Mouse (Mus musculus): ENCODE results near the gene Ltb4r1.

Ltb4r1 gene

DNA sequence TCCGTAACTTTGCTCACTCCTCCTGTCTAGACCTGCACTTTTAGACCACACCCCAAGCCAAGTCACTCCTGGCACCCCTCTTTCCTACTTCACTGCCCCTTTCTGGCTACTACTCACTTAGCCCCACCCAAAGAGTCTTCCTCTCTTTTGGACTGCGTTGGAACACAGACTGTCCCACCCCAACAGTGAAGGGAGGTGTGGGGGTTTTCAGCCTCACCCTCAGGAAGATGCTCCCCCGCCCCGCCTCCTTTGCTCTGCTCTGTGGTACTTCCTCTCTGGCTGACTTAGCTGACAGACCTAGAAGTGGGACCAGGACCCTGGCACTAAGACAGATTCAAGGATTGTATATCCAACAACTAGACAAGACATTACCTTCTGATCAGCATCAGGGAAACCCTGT is at the start of gene Ltb4r1:
Ltb4r1 (plus strand) TSS at position 267 of the 400 bp plus-strand sequence.
- in situ Hi-C loops (cut with MseI, MboI), result no loop called here

DNA sequence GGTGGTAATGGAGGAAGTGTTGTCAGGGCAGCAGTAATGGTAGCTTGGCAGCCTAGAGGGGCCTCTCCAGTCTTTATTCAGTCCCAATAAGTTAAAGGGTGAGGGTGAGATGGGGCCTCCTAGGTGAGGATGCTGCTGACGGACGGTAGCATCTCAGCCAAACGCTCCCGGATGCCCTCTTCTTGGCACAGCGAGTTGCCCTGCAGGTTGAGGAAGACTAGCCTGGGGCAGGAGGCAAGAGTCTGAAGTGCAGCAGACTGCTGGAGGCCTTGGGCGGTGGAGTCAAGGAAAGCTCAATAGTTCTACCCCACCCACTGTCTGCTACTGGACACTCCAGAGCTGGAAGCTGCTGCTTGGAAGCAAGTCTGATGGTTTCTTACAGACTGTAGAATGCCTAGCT is 49.5 kb upstream of the Ltb4r1 start:
- in situ Hi-C loops (cut with MseI, MboI), result no loop called here

DNA sequence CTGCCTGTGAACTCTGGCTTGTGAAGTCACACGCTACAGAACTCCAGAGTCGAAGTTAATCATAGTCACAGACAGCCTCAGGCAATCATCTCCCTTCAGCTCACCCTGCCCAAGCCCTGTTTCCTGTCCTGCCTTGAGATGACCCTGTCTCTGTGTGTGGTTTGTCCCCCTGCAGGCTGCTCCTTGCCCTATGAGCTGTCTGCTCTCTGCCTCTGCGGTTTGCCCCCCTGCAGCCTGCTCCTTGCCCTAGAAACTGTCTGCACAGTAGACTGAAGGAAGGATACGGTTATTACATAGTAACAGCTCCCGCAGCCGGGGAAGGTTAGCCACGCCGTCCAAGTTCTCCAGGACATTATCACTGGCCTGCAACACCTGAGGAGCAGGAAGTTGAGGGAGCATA is 48.9 kb upstream of the Ltb4r1 start:
- in situ Hi-C loops (cut with MseI, MboI), result no loop called here

DNA sequence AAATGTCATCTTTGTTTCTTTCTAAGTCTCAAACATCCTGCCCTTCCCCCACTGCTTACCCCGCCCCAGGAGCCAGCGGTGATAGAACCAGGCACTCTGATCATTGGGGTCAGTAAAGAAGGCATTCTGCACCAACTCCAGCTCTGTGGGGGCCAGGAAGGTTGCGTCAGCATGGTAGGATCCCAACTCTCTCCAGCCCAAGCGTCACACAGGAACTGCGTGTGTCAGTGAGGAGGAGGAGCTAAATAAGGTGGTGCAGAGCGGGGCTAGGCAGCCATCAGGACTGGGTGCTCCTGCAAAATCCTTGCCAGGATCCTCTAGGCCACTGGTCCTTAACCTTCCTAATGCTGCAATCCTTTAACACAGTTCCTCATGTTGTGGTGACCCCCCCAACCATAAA is 46.0 kb upstream of the Ltb4r1 start:
- in situ Hi-C loops (cut with MseI, MboI), result no loop called here

DNA sequence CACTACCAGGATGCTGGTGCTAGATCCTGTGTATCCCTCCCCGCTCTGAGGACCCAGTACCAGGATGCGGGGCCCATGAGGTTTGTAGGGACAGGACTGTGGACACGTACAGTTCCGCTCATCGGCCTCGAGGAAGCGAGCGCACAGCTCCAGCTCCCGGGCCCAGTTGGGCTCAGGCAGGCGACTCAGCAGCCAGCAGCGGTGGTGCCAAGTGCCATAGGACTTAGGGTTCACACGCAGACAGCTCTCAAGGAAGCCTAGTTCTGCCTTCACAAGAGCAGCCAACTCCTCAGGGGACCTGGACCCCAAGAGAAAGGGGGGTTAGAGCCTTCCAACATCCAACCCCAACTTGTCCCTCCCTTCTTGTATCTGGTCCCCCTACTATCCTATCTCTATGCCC is 45.1 kb upstream of the Ltb4r1 start:
- in situ Hi-C loops (cut with MseI, MboI), result no loop called here

DNA sequence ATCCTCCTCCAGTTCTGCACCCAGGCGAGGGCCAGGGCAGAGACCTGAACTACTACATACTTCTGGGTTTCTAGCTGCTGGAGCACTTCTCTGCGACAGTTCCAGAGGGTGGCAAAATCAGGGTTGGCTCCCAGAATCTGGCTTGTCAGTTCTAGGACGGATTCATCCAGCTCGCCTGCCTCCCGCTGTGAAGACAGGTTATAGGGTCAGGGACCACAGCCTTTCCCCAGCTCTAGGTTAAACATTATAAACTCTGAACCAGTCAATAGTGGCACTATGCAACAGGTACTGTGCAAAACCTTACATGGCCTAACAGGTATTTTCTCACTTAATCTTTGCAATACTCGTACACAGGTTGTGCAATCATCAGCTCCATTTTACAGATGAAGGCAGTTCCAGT is 44.7 kb upstream of the Ltb4r1 start:
- in situ Hi-C loops (cut with MseI, MboI), result no loop called here

DNA sequence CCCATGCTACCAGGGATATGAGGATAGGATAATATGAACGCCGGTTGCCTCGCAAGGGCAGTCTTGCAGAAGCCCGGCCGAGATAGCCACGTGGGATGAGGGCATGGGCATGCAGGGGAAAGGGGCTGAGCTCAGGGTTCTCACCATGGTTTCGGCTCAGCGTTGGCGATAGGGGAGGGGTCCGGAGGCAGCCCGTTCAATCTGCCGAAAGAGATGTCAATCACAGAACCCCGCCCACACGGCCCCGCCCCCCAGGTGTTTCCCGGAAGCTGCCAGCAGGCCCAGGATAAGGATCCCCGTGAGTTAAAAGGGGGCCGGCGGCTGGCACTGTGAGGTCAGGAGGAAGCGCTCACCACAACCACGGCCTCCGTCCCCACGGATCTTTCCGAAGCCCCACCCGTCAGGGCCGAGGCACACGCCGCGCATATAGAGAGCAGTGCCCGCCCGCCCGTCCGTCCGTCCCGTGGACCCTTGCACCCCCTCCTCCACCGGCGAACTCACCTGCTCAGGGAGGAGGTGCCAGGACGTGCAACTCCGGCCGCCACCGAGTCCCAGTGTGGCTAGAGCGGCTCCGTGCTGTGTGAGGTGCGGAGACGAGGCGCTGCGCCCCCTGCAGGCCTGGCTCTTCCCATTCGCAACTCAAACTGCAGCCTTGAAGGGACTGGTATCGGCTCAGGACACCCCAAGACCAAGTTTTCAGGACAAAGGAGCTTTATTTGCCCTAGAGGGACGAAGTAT is 43.9 kb upstream of the Ltb4r1 start, which contains the start of gene Rabggta:
Rabggta (minus strand) TSS at position 564 of the 738 bp plus-strand sequence.
- in situ Hi-C loops (cut with MseI, MboI), result no loop called here

DNA sequence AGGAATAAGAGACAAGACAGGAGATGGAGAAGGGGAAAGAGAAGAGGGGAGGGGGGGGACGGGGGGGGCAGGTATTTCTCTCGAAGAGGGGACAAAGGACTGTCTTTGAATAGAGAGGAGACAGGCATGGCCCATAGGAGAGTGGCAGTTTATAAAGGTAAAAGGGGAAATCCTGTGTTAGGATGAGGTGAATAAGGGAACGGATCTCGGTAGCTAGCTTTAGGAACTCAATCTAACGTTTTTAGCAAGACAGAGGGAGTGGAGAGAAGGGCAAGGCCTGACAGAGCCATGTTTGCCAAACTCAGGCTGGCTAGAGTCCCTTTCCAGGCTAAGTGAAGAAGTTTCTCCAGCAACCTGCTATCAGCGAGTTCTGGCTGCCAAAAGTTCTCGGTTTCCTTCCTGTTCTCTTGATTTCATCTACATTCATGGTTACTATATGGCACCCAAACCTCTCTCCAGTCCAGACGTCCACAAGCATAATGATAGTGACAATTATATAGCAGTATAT is 43.3 kb upstream of the Ltb4r1 start:
- in situ Hi-C loops (cut with MseI, MboI), result no loop called here

DNA sequence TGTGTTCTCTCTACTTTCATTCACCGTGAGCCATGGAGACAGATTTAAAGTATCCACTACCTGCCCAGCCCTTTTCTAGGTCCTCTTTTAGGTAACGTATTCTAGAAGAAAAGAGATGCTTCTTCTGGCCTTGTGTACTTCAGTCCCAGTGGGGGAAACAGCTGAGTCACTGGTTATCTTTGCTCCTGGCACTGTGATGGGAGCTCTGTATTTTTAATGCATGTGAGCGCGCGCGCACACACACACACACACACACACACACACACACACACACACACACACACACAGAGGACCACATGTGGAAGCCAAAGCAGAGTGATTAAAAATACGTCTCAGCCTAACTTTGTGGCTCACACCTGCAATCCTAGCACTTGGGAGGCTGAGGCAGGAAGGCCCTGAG is 42.3 kb upstream of the Ltb4r1 start:
- in situ Hi-C loops (cut with MseI, MboI), result no loop called here

DNA sequence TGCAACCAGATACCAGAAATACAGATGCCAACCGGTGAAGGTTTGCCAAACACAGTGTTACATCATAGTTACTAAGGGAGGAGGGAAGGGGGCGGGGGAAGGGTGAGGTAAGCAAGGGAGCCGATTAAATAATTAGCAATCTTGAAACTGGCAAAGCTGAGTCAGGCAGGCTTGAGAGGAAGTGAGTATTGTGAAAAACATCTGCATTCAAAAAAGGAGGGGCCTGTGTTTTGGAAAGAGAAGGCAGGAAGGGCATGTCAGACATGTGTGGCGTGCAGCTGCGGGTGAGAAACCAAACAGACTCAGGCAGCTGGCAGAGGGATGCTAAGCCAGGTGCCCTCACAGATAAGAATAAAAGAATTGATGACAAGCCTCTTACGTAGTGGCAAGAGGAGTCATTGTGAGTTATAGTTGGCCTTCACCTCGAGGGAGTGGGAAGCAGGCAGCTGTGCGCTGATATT is 41.3 kb upstream of the Ltb4r1 start:
- in situ Hi-C loops (cut with MseI, MboI), result no loop called here

DNA sequence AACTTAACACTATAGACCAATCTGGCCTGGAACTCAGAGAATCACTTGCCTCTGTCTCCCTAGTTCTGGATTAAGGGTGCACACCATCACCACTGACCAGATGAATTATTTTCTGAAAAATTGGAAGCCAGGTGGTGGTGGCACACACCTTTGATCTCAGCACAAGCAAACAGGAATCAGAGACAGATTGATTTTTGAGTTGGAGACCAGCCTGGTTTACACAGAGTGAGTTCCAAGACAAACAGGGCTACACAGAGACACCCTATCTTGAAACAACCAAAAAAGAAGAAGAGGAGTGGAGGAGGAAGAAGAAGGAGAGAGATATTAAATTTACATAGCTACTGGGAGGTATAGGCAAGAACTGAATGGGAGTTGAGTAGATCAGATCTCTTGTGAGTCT is 39.5 kb upstream of the Ltb4r1 start:
- in situ Hi-C loops (cut with MseI, MboI), result no loop called here

DNA sequence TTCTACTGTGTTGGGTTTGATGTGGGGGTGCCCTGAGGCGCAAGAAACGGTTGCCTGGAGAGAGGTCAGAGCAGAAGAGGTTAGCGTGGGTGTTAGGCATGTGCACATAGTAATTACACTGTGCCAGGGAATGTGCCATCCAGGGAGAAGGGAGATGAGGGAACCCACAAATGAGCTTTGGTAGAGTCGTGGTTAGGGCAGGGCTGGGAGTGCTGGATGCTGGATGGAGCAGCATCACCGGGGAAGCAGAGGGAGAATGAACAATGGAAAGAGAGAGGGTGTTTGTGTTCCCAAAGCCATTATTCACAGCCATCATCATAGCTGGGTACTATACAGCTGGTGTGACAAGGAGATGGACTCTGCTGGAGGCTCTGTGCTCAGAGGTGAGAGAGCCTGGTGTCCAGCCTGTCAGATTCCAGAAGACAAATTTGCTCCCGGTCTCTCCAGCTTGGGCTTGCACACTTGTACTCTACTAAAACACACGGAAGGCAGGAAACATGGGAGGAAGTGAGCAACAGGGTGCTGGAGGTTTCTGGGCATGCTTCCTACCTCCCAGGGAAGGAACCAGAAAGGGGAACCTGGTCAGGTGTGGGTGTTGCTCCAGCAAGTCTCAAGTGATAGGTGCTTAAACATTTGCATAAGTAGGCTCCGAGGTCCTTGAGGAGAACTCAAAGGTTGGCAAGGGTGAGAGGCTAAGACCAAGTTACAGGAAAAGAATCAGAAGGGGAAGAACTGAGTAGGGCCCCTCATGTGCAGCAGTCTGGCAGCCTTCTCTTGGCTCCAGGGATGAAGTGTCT is 37.7 kb upstream of the Ltb4r1 start:
- in situ Hi-C loops (cut with MseI, MboI), result no loop called here

DNA sequence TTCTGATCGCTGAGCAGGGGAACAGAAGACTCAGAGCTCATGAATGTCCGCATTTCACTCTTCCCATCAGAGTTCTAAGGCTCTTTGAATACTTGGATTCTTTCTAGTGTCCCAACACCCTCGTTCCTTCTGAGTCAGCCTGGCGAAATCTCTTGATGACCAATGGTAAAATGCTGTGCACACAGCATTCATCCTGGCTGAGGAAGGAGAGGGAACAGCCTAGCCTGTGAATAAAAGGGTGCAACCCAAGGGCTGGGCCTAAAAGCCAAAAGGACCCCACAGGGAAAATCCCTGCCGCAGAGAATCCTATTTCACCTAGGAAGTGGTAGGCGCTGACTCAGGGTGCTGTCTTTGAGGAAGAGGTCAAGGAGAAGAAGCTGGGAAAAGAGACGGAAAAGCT is 35.6 kb upstream of the Ltb4r1 start:
- in situ Hi-C loops (cut with MseI, MboI), result no loop called here

DNA sequence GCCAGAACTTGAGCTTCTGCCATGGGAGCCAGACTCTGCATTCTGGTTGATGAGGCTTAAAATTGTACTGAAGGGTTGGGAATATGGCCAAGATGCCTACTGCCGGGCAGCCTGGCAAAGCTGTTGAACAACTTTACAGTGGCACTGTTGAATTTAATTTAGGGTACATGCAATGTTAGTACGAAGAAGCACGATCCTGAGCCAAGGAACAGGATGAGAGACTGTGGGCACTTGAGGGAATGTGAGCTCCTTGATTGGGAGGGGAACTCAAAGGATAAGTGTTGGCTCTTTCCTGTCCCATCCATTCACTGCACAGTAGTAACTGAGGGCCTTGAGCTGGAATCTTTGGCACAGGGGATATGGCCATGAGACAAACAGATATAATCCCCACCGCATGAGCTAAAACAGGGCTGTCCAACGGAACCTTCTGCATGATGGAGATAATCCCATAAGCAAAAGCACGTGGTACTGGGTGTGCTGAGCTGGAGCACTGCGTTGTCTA is 35.2 kb upstream of the Ltb4r1 start:
- in situ Hi-C loops (cut with MseI, MboI), result no loop called here

DNA sequence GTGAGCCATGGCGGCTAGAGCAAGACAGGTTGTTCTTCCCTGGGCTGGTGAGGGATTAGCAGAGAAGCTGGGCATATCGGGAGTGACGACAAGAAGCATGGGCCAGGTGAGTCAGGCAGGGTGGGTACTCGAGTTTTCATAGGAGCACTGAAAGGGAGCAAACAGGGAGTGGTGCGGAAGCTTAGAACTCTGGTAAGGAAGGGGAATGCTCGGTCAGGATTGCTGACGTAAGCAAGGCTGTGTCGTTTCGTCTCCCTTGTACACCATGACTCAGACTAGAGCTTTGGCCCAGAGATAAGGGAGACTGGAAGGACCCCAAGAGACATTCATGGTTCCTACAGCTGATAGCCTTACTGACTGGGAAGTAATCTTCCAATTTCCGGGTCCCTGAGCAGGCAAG is 31.9 kb upstream of the Ltb4r1 start:
- in situ Hi-C loops (cut with MseI, MboI), result no loop called here

DNA sequence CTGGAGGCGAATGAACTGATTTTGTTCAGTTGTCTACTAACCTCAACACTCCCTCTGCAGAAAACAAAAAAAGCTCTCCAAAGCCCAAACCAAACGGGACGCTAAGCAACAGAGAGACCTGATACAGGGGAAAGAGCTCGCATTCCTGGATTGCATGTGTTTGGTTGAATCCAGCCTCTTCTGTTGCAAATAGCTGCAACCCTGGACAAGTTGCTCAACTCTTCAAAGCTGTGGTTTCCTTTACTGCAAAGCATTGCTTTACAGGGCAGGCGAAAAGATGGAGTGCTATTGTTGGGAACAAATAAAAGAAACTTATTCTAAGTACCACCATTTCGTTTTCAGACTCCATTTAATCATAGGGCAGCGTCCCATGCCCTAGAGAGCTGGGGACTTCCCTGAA is 30.9 kb upstream of the Ltb4r1 start:
- in situ Hi-C loops (cut with MseI, MboI), result no loop called here

DNA sequence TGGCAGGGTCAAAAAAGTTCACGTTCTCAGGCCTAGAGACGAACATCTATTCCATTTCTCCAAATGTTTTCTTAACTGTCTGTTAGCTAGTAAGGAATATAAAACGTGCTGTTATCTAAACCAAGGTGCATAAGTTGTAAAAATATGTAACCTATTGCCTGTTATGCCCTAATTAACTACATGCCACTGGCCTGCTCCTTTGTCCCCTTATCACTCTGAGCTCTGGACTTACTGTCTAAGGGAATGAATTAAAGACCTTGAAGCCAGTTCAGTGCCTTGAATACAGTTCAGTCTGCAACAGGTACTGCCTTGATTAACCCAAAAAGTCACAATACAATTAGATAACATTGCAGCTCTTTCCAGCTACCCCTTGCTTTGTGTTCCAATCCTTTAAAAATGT is 30.4 kb upstream of the Ltb4r1 start:
- in situ Hi-C loops (cut with MseI, MboI), result no loop called here

DNA sequence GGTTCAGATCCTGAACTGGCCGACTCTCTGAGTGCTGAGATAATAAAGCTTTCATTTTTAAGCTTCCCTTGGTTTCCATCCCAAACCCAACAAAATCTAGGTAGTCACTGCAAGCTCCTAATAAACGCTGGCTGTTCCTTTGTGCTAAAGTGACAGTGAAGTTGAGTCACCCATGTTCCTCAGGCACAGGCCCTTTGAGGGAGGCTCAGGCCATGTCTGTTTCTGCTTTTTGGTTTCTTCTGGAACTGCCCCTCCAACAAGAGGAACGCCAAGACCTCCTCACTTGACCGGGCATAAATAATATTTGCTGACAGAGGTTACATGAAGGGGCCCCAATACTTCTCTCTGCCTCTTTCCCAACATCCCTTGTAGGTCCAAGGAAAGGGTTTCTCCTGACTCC is 30.0 kb upstream of the Ltb4r1 start:
- in situ Hi-C loops (cut with MseI, MboI), result no loop called here

DNA sequence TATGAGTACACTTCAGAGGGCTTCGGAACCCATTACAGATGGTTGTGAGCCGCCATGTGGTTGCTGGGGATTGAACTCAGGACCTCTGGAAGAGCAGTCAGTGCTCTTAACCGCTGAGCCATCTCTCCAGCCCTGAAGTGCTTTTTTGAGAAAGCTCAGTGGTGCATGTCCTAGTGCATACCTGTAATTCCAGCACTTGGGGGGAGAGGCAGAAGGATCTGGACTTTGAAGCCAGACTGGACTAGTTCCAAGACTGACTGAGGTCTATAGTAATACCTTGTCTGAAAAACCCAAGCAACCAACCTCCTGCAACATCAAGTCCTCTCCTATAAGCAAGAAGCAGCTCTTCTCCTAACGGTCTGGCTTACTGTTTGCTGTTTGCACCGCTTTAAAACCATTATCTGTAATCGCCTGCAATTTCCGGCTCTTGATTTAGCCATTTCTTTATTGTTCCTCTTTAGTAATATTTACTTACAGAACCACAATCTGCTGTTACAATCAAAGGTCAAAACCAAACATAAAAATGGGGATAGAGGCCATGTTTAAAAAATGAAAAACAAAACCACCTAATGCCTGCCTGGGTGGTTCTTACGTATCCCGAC is 28.6 kb upstream of the Ltb4r1 start:
- in situ Hi-C loops (cut with MseI, MboI), result no loop called here

DNA sequence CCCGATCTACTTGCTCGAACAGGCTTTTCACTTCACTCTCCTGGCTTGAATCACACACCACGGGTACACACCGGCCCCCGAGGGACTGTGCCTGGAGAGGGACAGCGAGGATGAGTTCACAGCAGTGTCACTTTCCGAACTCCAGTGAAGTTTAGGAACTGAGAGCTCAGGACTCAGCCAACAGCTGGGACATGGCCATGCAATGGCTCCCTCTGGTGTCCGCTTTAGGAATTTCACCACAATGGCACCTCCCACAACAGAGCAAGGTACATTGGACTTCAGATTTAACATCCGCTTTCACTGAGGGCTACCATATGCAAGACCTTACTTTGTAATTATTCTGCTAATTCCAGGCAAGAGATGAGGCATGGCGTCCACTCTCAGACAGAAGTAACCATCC is 22.1 kb upstream of the Ltb4r1 start:
- in situ Hi-C loops (cut with MseI, MboI), result loop anchor here (5.0 kb wide), 1 partner anchor 61 kb away; the partner anchor contains the start of gene Tinf2 (in 2 of the 2)

DNA sequence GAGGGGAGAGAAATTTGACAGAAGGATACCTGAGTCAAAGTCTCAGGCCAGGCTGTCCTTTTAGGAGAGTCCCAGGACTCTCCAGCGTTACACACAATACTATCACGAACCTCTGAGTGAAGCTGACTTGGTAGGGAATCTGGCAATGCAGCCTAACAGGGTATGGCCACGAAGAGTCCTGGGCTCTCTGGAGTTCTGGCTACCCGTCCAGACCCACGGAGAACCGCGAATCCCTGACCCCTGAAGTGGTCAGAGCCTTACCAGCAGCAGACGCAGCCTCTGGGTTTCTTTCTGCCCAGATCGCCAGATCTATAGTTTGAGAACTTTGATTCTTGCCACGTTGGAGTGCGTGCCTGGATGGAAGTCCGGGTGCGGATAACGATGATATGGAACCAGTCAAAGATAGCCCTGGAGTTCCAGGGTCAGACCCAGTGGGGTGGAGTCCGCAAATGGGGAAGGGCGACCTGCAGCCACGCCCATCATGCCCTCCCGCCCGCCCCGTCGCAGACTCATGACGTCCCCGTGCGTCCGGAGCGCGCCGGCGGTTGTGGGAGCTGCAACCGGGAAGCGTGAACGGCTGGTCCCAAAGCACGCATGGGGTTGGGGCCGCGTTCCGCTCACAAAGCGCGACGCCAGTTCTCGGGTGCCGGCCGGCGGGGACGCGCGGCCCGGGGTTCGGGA is 20.4 kb upstream of the Ltb4r1 start, which contains the start of the genes Dhrs1 and Nop9:
Dhrs1 (minus strand) TSS at position 511 of the 681 bp plus-strand sequence.
Nop9 (plus strand) TSS at position 514 of the 681 bp plus-strand sequence.
- in situ Hi-C loops (cut with MseI, MboI), result no loop called here

Data from mouse trophoblast stem cell (cell line).